Mouse (Mus musculus) bone marrow, adult 2 months (tissue): ENCODE measurements around the gene Smoc2. TPM values are rescaled to one million over a fixed set of nuclear protein-coding genes. Genes with fewer than 3 reads are reported as not detected.

Experiments
- H3K27ac ChIP-seq: fragments of 200-500 bp; 2 replicates; pipeline ENCODE4 v1.5.1; 2012; ENCODE audit warnings: low read depth, mild to moderate bottlenecking, control low read depth, inconsistent platforms, low read length; ENCODE audit not compliant: control insufficient read depth, poor library complexity, insufficient read depth
- H3K4me1 ChIP-seq: fragments of 200-500 bp; 2 replicates; pipeline ENCODE4 v1.6.1; 2011; ENCODE audit warnings: low read length; ENCODE audit not compliant: control insufficient read depth, insufficient read depth
- H3K4me3 ChIP-seq: fragments of 200-500 bp; replicated peaks from 2 replicates; pipeline ENCODE3; 2011; ENCODE audit warnings: mild to moderate bottlenecking, low read depth, low read length, control low read depth; ENCODE audit not compliant: control insufficient read depth
- CTCF ChIP-seq: fragments of 200-500 bp; IDR thresholded peaks from 2 replicates; pipeline ENCODE4 v1.5.1; 2011; ENCODE audit warnings: low read length, control low read depth; ENCODE audit not compliant: control insufficient read depth, insufficient read depth
- POLR2A ChIP-seq: fragments of 200-500 bp; IDR thresholded peaks from 2 replicates; pipeline ENCODE4 v1.6.1; 2011; ENCODE audit warnings: low read depth, mild to moderate bottlenecking, control low read depth, low read length, borderline replicate concordance; ENCODE audit not compliant: control insufficient read depth
- WGBS: fragments of 180-500 bp; shearing (Covaris S2); methylation state at CpG from one replicate; pipeline ENCODE4 v1.1.7; 2018; 5-methylcytosine and 5-hydroxymethylcytosine counted together
- polyA plus RNA-seq: library from polyadenylated mRNA; stranded (reverse); fragments of >200 nt; gene quantifications from 2 replicates; pipeline ENCODE4 v1.2.4, GENCODE M21; 2011; ENCODE audit warnings: low replicate concordance; ENCODE audit not compliant: missing spikeins, insufficient read depth, insufficient read length

Smoc2 gene
- polyA plus RNA-seq, 1 experiment, result 1.8 TPM

- H3K4me3 ChIP-seq, result no peak overlapping the region
- H3K4me1 ChIP-seq, result no peaks in the 10 kb centered on the region
- H3K27ac ChIP-seq, result no peak overlapping the region
- TF ChIP-seq CTCF (no peak), POLR2A (no peak)
- WGBS, result 61% methylated on average over 11 of the region's 11 CpGs
These were observed 34.9 kb upstream of the Smoc2 start for GRCm38 (mm10) chr17:14244195-14244965.

GRCm38 (mm10) chr17:14246266-14246665 lies 33.0 kb upstream of the Smoc2 start:
- no peak overlapping the region for H3K27ac ChIP-seq
- no peaks in the 10 kb centered on the region for H3K4me1 ChIP-seq
- TF ChIP-seq POLR2A (no peak), CTCF (no peak)
- WGBS, result 90% methylated on average over 2 of the region's 2 CpGs
- H3K4me3 ChIP-seq, result no peak overlapping the region

- no peaks in the 10 kb centered on the region for H3K4me1 ChIP-seq
- no peak overlapping the region for H3K4me3 ChIP-seq
- WGBS, result 83% methylated on average over 8 of the region's 8 CpGs
- H3K27ac ChIP-seq, result no peak overlapping the region
- TF ChIP-seq CTCF (no peak), POLR2A (no peak)
These were observed 31.4 kb upstream of the Smoc2 start for GRCm38 (mm10) chr17:14247931-14248330.

- WGBS, result 41% methylated on average over 4 of the region's 4 CpGs
- TF ChIP-seq CTCF (no peak), POLR2A (no peak)
- no peak overlapping the region for H3K4me3 ChIP-seq
- H3K4me1 ChIP-seq, result no peaks in the 10 kb centered on the region
- H3K27ac ChIP-seq, result no peak overlapping the region
These were observed 29.7 kb upstream of the Smoc2 start for GRCm38 (mm10) chr17:14249595-14249994.

GRCm38 (mm10) chr17:14250401-14250800 lies 28.9 kb upstream of the Smoc2 start:
- H3K4me3 ChIP-seq, result no peak overlapping the region
- TF ChIP-seq CTCF, result no peak
- TF ChIP-seq POLR2A, result no peak
- H3K4me1 ChIP-seq, result no peaks in the 10 kb centered on the region
- 76% methylated on average over 8 of the region's 8 CpGs for WGBS
- no peak overlapping the region for H3K27ac ChIP-seq

GRCm38 (mm10) chr17:14252456-14252855 lies 26.9 kb upstream of the Smoc2 start:
- 65% methylated on average over 7 of the region's 7 CpGs for WGBS
- no peak overlapping the region for H3K27ac ChIP-seq
- no peak for TF ChIP-seq POLR2A
- TF ChIP-seq CTCF, result no peak
- no peaks in the 10 kb centered on the region for H3K4me1 ChIP-seq
- H3K4me3 ChIP-seq, result no peak overlapping the region

GRCm38 (mm10) chr17:14254616-14255015 lies 24.7 kb upstream of the Smoc2 start:
- Histone ChIP-seq H3K4me3 (no peak overlapping the region), H3K4me1 (no peaks in the 10 kb centered on the region), H3K27ac (no peak overlapping the region)
- TF ChIP-seq CTCF, result no peak
- TF ChIP-seq POLR2A, result no peak
- 86% methylated on average over 5 of the region's 5 CpGs for WGBS

GRCm38 (mm10) chr17:14257799-14258520 lies 21.3 kb upstream of the Smoc2 start:
- Histone ChIP-seq H3K4me3 (no peak overlapping the region), H3K4me1 (no peaks in the 10 kb centered on the region), H3K27ac (no peak overlapping the region)
- WGBS, result 67% methylated on average over 7 of the region's 7 CpGs
- TF ChIP-seq POLR2A, result no peak
- TF ChIP-seq CTCF, result no peak
